Mouse (Mus musculus) neural tube, embryonic 15.5 days (tissue): ENCODE results near the gene Aox2. TPM values are rescaled to one million over a fixed set of nuclear protein-coding genes. Genes with fewer than 3 reads are reported as not detected.

ENCODE experiments used
- ATAC-seq: fragments of 200-750 bp; cut with Nextera tagmentation; 2 replicates; pipeline ENCODE4 v1.8.0; 2017; ENCODE audit warnings: mild to moderate bottlenecking, moderate TSS enrichment, moderate library complexity; ENCODE audit not compliant: low FRiP score
- H3K27ac ChIP-seq: fragments of 300-500 bp; sonication (generic); replicated peaks from 2 replicates; pipeline ENCODE4 v1.5.1; 2015; ENCODE audit warnings: mild to moderate bottlenecking, inconsistent platforms
- H3K27me3 ChIP-seq: fragments of 300-500 bp; sonication (generic); replicated peaks from 2 replicates; pipeline ENCODE4 v1.6.1; 2015; ENCODE audit warnings: inconsistent platforms
- H3K36me3 ChIP-seq: fragments of 300-500 bp; sonication (generic); 2 replicates; pipeline ENCODE4 v1.6.1; 2015; ENCODE audit warnings: inconsistent platforms
- H3K4me1 ChIP-seq: fragments of 300-500 bp; sonication (generic); 2 replicates; pipeline ENCODE4 v1.6.1; 2015; ENCODE audit warnings: inconsistent platforms
- H3K4me2 ChIP-seq: fragments of 300-500 bp; sonication (generic); 2 replicates; pipeline ENCODE4 v1.6.1; 2015; ENCODE audit warnings: inconsistent platforms, mild to moderate bottlenecking, moderate library complexity
- H3K4me3 ChIP-seq: fragments of 300-500 bp; sonication (generic); replicated peaks from 2 replicates; pipeline ENCODE4 v1.5.1; 2015; ENCODE audit warnings: mild to moderate bottlenecking, inconsistent platforms
- H3K9ac ChIP-seq: fragments of 300-500 bp; sonication (generic); replicated peaks from 2 replicates; pipeline ENCODE4 v1.6.1; 2015; ENCODE audit warnings: mild to moderate bottlenecking, inconsistent platforms
- H3K9me3 ChIP-seq: fragments of 300-500 bp; sonication (generic); replicated peaks from 2 replicates; pipeline ENCODE4 v1.6.1; 2016; ENCODE audit warnings: inconsistent platforms
- WGBS: fragments of 180-500 bp; shearing (Covaris S2); methylation state at CpG from one replicate; pipeline ENCODE4 v1.1.7; 2015; ENCODE audit warnings: mixed read lengths; 5-methylcytosine and 5-hydroxymethylcytosine counted together
- polyA plus RNA-seq: library from polyadenylated mRNA; unstranded; fragments of >200 nt; fragmentation: Nextera tagmentation; extraction: Ambion mirVana; gene quantifications from 2 replicates; pipeline ENCODE4 v1.2.1, GENCODE M21; 2015

Aox2 gene
- polyA plus RNA-seq, 1 experiment from 2014 or later: 0.04 TPM

DNA sequence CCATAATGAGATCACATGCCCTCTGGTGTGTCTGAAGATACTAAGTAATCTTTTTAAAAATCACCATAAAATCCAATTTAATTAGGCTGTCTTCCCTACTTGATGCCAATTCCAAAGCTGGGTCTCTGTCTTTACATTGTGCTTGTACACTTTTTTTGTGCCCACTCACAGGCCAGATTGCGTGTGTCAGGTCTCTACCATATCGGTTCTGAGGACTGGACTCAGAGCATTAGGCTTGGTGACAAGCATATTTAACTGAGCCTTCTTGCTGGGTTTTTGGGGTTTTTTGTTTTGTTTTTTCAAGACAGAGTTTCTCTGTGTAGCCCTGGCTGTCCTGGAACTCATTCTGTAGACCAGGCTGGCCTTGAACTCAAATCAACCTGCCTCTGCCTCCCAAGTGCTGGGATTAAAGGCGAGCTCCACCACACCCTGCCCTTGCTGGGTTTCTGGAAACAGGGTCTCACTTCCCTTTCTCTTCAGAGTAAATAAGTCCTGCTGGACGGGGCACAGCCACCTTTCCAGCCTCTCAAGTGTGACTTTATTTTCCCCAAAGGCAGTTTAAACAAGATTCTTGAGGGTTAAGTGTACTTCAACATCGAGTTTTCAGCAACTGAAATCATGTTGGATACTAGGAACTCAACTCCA is 131.5 kb downstream of the Aox2 start:
- Histone ChIP-seq H3K4me2 (no peak overlapping the region), H3K27ac (no peak overlapping the region), H3K4me3 (no peak overlapping the region), H3K4me1 (no peaks in the 10 kb centered on the region), H3K9ac (no peak overlapping the region), H3K9me3 (no peaks in the 10 kb centered on the region), H3K27me3 (no peaks in the 10 kb centered on the region), H3K36me3 (peaks cover 69% of the 10 kb centered on the region)
- 85% methylated on average over 5 of the region's 5 CpGs for WGBS
- ATAC-seq: no peak

DNA sequence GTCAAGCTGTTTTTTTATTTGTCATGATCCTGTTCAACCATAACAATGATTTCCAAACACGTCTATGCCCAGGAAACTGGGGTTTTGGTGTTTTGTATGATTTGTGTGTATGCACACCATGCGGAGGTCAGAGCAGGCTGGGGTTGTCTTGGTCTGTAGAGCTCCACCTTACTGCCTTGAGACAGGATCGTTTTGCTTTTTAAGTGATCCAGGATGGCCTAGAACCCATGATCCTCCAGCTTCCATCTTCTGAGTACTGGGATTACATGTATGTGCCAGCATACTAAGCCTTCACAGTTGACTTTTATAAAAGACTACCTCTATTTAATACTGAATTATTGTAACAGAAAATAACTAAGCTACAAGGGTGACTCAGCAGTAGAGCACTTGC is 132.1 kb downstream of the Aox2 start:
- H3K4me3 ChIP-seq: no peak overlapping the region
- H3K4me1 ChIP-seq: no peaks in the 10 kb centered on the region
- H3K9ac ChIP-seq: no peak overlapping the region
- no peaks in the 10 kb centered on the region for H3K9me3 ChIP-seq
- no peak for ATAC-seq
- WGBS: 84% methylated on average over 3 of the region's 3 CpGs
- H3K27me3 ChIP-seq: no peaks in the 10 kb centered on the region
- no peak overlapping the region for H3K27ac ChIP-seq
- no peak overlapping the region for H3K4me2 ChIP-seq
- H3K36me3 ChIP-seq: peaks cover 72% of the 10 kb centered on the region

DNA sequence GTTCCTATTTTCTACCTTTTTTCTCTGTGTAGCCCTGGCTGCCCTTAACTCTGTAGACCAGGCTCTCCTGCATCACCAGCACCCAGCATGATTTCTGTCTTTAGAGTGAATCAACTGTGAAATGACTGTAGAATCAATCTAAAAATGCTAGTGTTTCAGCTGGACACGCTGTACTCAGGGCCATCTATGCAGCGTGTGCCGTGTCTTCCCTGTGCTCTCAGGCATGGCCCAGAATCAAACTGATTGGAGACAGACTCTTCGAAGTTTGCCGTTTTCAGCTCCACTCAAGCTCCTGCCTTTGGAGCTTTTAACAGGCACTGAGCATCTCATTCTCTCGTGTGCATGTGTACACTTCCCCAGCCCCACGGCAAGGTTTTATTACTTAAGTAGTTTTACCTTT is 132.7 kb downstream of the Aox2 start:
- H3K9me3 ChIP-seq: no peaks in the 10 kb centered on the region
- H3K27me3 ChIP-seq: no peaks in the 10 kb centered on the region
- WGBS: 89% methylated on average over 7 of the region's 7 CpGs
- H3K4me3 ChIP-seq: no peak overlapping the region
- no peak overlapping the region for H3K4me2 ChIP-seq
- no peak overlapping the region for H3K27ac ChIP-seq
- H3K4me1 ChIP-seq: no peaks in the 10 kb centered on the region
- 0 out of 2 replicates have a peak, but pooled peaks have one; percentile 15 for ATAC-seq
- H3K36me3 ChIP-seq: peaks cover 73% of the 10 kb centered on the region
- H3K9ac ChIP-seq: no peak overlapping the region

DNA sequence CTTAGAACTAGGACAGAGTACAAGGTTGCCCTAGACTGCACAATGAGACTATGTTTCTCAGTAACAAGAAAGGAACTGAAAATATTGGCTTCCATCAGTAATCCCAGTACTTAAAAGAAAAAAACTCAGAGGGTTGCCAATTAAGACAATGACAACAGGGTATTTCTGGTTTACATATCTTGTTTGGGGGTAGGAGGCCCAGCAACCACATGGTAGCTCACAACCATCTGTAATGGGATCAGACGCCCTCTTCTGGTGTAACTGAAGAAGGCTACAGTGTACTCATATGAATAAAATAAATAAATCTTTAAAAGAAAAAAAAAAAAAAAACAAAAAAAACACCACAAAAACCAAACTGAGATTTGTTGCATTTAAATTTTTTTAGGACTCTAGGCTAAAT is 137.3 kb downstream of the Aox2 start:
- no peak for ATAC-seq
- no peak overlapping the region for H3K9ac ChIP-seq
- peaks cover 15% of the 10 kb centered on the region for H3K4me1 ChIP-seq
- H3K27ac ChIP-seq: no peak overlapping the region
- no peaks in the 10 kb centered on the region for H3K9me3 ChIP-seq
- H3K27me3 ChIP-seq: no peaks in the 10 kb centered on the region
- H3K36me3 ChIP-seq: peaks cover 86% of the 10 kb centered on the region
- 31% methylated on average over 1 of the region's 1 CpGs for WGBS
- no peak overlapping the region for H3K4me3 ChIP-seq
- H3K4me2 ChIP-seq: no peak overlapping the region

DNA sequence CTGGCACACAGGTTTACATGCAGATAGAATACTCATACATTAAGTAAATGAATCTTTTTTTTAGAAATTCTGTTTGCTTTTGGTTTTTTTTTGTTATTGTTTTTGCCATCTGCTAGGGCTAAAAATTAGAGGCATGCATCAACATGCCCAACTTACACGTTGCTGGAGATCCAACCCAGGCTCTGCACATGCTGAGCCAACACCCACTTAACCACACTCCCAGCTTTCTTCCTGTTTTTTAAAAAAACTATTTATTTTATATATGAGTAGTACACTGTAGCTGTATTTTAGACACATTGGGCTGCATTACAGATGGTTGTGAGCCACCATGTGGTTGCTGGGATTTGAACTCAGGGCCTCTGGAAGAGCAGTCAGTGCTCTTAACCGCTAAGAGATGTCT is 137.9 kb downstream of the Aox2 start:
- WGBS: 95% methylated on average over 2 of the region's 2 CpGs
- Histone ChIP-seq H3K4me1 (peaks cover 18% of the 10 kb centered on the region), H3K4me2 (no peak overlapping the region), H3K9ac (no peak overlapping the region), H3K27me3 (no peaks in the 10 kb centered on the region), H3K9me3 (no peaks in the 10 kb centered on the region), H3K27ac (no peak overlapping the region), H3K36me3 (peaks cover 82% of the 10 kb centered on the region), H3K4me3 (no peak overlapping the region)
- ATAC-seq: no peak

DNA sequence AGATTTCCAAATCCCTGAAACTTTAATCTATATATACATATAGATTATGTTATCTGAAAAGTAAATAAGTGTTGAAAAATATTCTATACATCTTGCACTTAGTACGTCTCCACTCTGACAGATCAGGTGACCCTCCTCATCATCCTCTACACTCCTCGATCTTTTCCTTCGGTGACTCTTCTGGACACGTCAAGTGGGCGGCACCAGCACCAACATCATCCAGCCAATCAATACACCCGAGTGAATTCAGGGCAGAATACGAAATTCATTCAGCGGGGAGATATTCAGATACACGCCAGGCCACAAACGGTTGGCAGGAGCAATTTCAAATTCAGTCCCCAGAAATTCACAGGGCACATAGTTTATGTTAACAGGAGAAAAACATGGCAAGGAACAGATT is 141.9 kb downstream of the Aox2 start:
- Histone ChIP-seq H3K4me3 (no peak overlapping the region), H3K4me2 (no peak overlapping the region), H3K4me1 (peaks cover 40% of the 10 kb centered on the region), H3K27ac (no peak overlapping the region), H3K9ac (no peak overlapping the region), H3K9me3 (no peaks in the 10 kb centered on the region), H3K36me3 (peaks cover 54% of the 10 kb centered on the region), H3K27me3 (no peaks in the 10 kb centered on the region)
- ATAC-seq: no peak
- 85% methylated on average over 10 of the region's 10 CpGs for WGBS

DNA sequence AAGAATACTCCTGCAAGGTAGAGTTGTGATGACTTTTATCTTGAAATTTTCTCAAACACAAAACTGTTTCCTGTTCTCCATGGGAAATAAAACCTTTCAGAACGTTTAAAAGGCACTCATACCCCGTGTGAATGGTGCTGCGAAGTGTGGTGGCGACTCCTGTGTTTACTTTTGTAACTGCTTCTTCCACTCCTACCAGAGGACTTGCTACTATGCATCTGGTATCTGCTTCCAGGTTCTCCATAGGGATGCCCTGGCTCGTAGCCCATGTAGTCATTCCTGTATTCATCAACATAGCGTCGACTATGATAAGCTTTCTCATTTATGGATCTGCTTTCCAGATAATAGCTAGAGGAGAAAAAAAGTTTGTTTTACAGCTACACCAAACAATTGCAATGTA is 142.8 kb downstream of the Aox2 start:
- no peak overlapping the region for H3K4me3 ChIP-seq
- H3K36me3 ChIP-seq: peaks cover 47% of the 10 kb centered on the region
- no peak overlapping the region for H3K9ac ChIP-seq
- H3K4me1 ChIP-seq: peaks cover 40% of the 10 kb centered on the region
- WGBS: 61% methylated on average over 7 of the region's 7 CpGs
- H3K27ac ChIP-seq: no peak overlapping the region
- no peaks in the 10 kb centered on the region for H3K27me3 ChIP-seq
- H3K4me2 ChIP-seq: peak overlapping the region; percentile 72
- ATAC-seq: no peak
- no peaks in the 10 kb centered on the region for H3K9me3 ChIP-seq

DNA sequence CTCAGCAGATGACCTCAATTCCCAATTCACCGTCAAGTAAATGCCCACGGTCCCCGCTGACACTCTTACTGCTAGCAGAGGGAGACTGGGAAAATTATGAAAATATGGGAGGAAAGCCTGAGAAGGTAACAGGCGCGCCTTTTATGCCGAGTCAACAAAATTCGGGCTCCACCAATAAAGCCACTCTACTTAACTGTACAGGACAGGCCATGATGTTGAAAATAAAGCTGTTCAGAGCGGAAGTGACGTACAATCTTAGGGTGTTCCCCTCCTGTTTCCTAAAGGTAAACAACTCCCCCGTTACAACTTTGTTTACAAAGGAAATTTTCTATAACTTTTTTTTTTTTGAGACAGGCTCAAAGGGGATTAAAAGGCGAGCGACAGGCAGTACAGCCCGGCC is 144.8 kb downstream of the Aox2 start:
- peak overlapping the region; percentile 96 for H3K4me3 ChIP-seq
- WGBS: 9% methylated on average over 13 of the region's 13 CpGs
- ATAC-seq: peak; percentile 54; the same call in 1 of the 2 replicates
- peak overlapping the region; percentile 99 for H3K27ac ChIP-seq
- H3K27me3 ChIP-seq: no peaks in the 10 kb centered on the region
- peak overlapping the region; percentile 100 for H3K9ac ChIP-seq
- H3K36me3 ChIP-seq: peaks cover 31% of the 10 kb centered on the region
- no peaks in the 10 kb centered on the region for H3K9me3 ChIP-seq
- peaks cover 36% of the 10 kb centered on the region for H3K4me1 ChIP-seq
- H3K4me2 ChIP-seq: peak overlapping the region; percentile 72

DNA sequence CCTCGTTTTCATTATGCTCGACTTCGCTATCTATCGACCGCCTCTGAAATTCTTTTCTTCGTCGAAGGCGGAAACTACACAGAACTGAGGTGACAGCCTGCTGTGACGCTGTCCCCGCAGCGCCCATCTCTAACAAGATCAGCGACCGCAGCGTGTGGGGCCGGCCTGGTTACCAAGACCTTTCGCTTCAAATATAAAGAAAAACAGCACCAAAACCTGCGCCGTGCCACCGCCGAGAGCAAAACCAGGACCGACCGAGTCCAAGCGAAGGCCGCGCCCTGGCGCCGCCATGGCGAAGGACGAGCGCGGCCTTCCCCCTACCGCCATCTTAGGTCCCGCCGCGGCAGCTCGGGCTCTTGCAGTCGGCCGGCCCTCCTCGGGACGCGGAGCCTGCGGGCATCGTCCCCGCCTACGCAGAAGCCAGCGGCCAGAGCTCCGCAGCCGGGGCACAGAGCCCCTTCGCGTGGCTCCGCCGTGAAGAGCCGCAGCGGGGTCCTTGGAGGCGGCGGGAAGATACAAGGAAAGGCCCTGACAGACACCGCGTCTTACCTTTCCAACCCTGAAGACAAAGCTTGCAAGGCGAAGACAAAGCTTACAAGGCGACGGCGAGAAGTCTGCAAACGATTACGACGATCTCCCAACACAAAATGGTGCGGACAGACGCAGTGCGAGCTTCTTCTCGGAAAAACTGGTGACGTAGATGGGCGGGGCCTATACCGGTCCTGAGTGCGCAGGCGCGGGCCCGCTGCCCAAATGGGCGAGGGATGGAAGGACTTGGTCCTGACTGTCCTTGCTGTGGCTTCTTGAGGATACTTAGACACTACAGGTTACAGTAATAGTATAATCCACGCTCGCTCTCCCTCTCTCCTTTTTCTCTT is 145.5 kb downstream of the Aox2 start, which contains the start of gene Clk1:
Gene Clk1, minus strand, starts transcription at position 696 of the 878 bp plus-strand sequence.
- peak; percentile 97 for ATAC-seq
- peak within 1 kb of the TSS; percentile 100 for H3K9ac ChIP-seq
- H3K4me2 ChIP-seq: peak within 1 kb of the TSS; percentile 72
- H3K27ac ChIP-seq: peak within 1 kb of the TSS; percentile 99
- no peaks in the 10 kb centered on the region for H3K9me3 ChIP-seq
- peaks cover 32% of the 10 kb centered on the region for H3K4me1 ChIP-seq
- H3K36me3 ChIP-seq: peaks cover 24% of the 10 kb centered on the region
- H3K4me3 ChIP-seq: peak within 1 kb of the TSS; percentile 96
- no peaks in the 10 kb centered on the region for H3K27me3 ChIP-seq
- WGBS: under 1% methylated on average over 79 of the region's 79 CpGs

DNA sequence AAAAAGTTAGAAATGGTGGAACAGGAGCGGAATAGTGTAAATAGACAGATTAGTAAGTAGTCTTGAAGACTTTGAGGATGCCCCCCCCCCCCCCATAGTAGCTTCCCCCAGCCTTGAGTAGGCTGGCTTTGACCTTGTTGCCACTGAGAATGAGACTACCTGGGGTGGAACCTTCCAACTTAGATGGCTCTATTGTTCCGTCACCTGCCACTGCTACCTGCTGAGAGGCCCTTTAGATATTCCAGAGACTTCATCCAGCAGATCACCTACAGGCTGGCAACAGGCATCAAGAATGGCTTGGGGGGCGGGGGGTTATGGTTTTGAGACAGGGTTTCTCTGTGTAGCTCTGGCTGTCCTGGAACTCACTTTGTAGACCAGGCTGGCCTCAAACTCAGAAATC is 146.4 kb downstream of the Aox2 start:
- Histone ChIP-seq H3K4me2 (peak overlapping the region; percentile 72; the same call in 1 of the 2 replicates), H3K4me3 (no peak overlapping the region), H3K27ac (no peak overlapping the region), H3K27me3 (no peaks in the 10 kb centered on the region), H3K36me3 (peaks cover 18% of the 10 kb centered on the region), H3K4me1 (peaks cover 26% of the 10 kb centered on the region), H3K9ac (no peak overlapping the region), H3K9me3 (no peaks in the 10 kb centered on the region)
- 91% methylated on average over 3 of the region's 3 CpGs for WGBS
- ATAC-seq: no peak
